Mouse (Mus musculus) brain, embryonic 14.5 days (tissue): ENCODE measurements at regions not wholly inside any gene's neighbourhood (a gene's known extent, or its start where the extent isn't known, plus 50 kb on each side); places are given as distances from the start of the nearest gene placed in this dataset.

Experiments used
- DNase-seq: peaks from one replicate; pipeline ENCODE4 v3.0.0-alpha.2; 2011; ENCODE audit warnings: low read depth
- CTCF ChIP-seq: fragments of 200-500 bp; IDR thresholded peaks from 2 replicates; pipeline ENCODE4 v1.5.1; 2012; ENCODE audit warnings: inconsistent platforms, mild to moderate bottlenecking, moderate library complexity, borderline replicate concordance; ENCODE audit not compliant: insufficient read depth, insufficient read length; ENCODE audit errors: extremely low read depth
- POLR2A ChIP-seq: fragments of 200-500 bp; IDR thresholded peaks from 2 replicates; pipeline ENCODE4 v1.6.1; 2012; ENCODE audit warnings: mild to moderate bottlenecking, inconsistent platforms, borderline replicate concordance; ENCODE audit not compliant: poor library complexity, insufficient read depth, insufficient read length, severe bottlenecking; ENCODE audit errors: extremely low read depth

GRCm38 (mm10) chr5:106557733-106558132 lies 51.2 kb upstream of the Gm17304 start:
- TF ChIP-seq CTCF (no peak), POLR2A (no peak)
- DNase-seq, result peak; percentile 71

GRCm38 (mm10) chr5:106539286-106539685 lies 69.6 kb upstream of the Gm17304 start:
- DNase-seq, result no peak
- TF ChIP-seq POLR2A (no peak), CTCF (no peak)

GRCm38 (mm10) chr5:106537153-106537552 lies 71.7 kb upstream of the Gm17304 start:
- TF ChIP-seq POLR2A (no peak), CTCF (no peak)
- DNase-seq, result no peak

GRCm38 (mm10) chr5:106536068-106536467 lies 72.8 kb upstream of the Gm17304 start:
- peak; percentile 66 for DNase-seq
- no peak for TF ChIP-seq CTCF
- TF ChIP-seq POLR2A, result no peak

- TF ChIP-seq CTCF (no peak), POLR2A (no peak)
- DNase-seq, result peak; percentile 32
These were observed 70.8 kb upstream of the Barhl2 start for GRCm38 (mm10) chr5:106528811-106529210.

GRCm38 (mm10) chr5:106527364-106527985 lies 69.5 kb upstream of the Barhl2 start:
- DNase-seq, result peak; percentile 90
- no peak for TF ChIP-seq CTCF
- no peak for TF ChIP-seq POLR2A

- DNase-seq, result peak; percentile 88
- no peak for TF ChIP-seq CTCF
- TF ChIP-seq POLR2A, result no peak
These were observed 54.6 kb upstream of the Barhl2 start for GRCm38 (mm10) chr5:106512423-106513089.

- no peak for DNase-seq
- TF ChIP-seq CTCF (no peak), POLR2A (no peak)
These were observed 49.9 kb upstream of the Barhl2 start for GRCm38 (mm10) chr5:106507901-106508300.
